Mouse (Mus musculus) midbrain, embryonic 16.5 days (tissue): Measurements from ENCODE around the gene Gucy2e. TPM values are rescaled to one million over a fixed set of nuclear protein-coding genes. Genes with fewer than 3 reads are reported as not detected.
A peak's percentile ranks its signal among the peaks of the same experiment; 100 is the strongest.

Experiments
- ATAC-seq: fragments of 200-750 bp; cut with Nextera tagmentation; 2 replicates; pipeline ENCODE4 v1.8.0; 2017; ENCODE audit warnings: moderate TSS enrichment
- H3K27ac ChIP-seq: fragments of 300-500 bp; sonication (generic); 2 replicates; pipeline ENCODE4 v1.5.1; 2014; ENCODE audit warnings: mild to moderate bottlenecking, low read length, mixed read lengths
- H3K27me3 ChIP-seq: fragments of 300-500 bp; sonication (generic); 2 replicates; pipeline ENCODE4 v1.6.1; 2014; ENCODE audit warnings: low read depth, low read length, mixed read lengths; ENCODE audit not compliant: control insufficient read depth, insufficient read depth
- H3K36me3 ChIP-seq: fragments of 300-500 bp; sonication (generic); 2 replicates; pipeline ENCODE4 v1.6.1; 2014; ENCODE audit warnings: mild to moderate bottlenecking, low read length, moderate library complexity, mixed read lengths; ENCODE audit not compliant: control insufficient read depth, insufficient read depth
- H3K4me1 ChIP-seq: fragments of 300-500 bp; sonication (generic); 2 replicates; pipeline ENCODE4 v1.6.1; 2014; ENCODE audit warnings: mild to moderate bottlenecking, low read length, mixed read lengths; ENCODE audit not compliant: control insufficient read depth, insufficient read depth
- H3K4me2 ChIP-seq: fragments of 300-500 bp; sonication (generic); 2 replicates; pipeline ENCODE4 v1.6.1; 2014; ENCODE audit warnings: mild to moderate bottlenecking, low read length, mixed read lengths
- H3K4me3 ChIP-seq: fragments of 300-500 bp; sonication (generic); 2 replicates; pipeline ENCODE4 v1.5.1; 2014; ENCODE audit warnings: low read depth, mild to moderate bottlenecking, low read length, moderate library complexity, mixed read lengths
- H3K9ac ChIP-seq: fragments of 300-500 bp; sonication (generic); 2 replicates; pipeline ENCODE4 v1.6.1; 2014; ENCODE audit warnings: low read depth, low read length, mixed read lengths
- H3K9me3 ChIP-seq: fragments of 300-500 bp; sonication (generic); replicated peaks from 2 replicates; pipeline ENCODE4 v1.6.1; 2014; ENCODE audit warnings: mild to moderate bottlenecking, low read length, mixed read lengths; ENCODE audit not compliant: control insufficient read depth, poor library complexity, severe bottlenecking
- WGBS: fragments of 180-500 bp; shearing (Covaris S2); extraction: QIAGEN DNeasy Blood & Tissue Kit; methylation state at CpG from one replicate; pipeline ENCODE4 v1.1.7; 2014; 5-methylcytosine and 5-hydroxymethylcytosine counted together
- polyA plus RNA-seq: library from polyadenylated mRNA; unstranded; fragments of >200 nt; fragmentation: Nextera tagmentation; extraction: Ambion mirVana; gene quantifications from 2 replicates; pipeline ENCODE4 v1.2.1, GENCODE M21; 2015

Gene Gucy2e
- polyA plus RNA-seq, 1 experiment from 2014 or later: 0.67 TPM

DNA sequence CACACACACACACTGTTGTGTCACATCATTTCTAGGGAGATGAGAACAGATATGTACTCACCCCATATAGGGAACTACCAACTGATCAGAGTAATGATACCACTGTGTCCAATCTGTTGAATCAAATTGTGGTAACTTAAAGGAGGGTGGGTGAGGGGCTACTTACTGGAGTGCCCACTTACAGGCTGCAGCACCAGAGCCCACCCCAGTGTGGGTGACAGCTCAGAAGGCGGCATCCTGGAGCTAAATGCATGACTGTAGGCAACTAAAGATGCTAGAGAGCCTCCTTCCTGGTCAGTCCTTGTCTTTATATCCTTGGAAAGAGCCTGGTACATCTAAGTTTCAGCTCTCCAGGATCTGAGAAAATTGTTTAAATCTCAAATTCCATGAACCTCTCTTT lies 37.6 kb downstream of the Gucy2e start:
- no peaks in the 10 kb centered on the region for H3K9me3 ChIP-seq
- no peak for ATAC-seq
- H3K36me3 ChIP-seq: no peaks in the 10 kb centered on the region
- no peak overlapping the region for H3K4me3 ChIP-seq
- no peak overlapping the region for H3K4me2 ChIP-seq
- WGBS: 100% methylated on average over 1 of the region's 1 CpGs
- no peak overlapping the region for H3K9ac ChIP-seq
- H3K27me3 ChIP-seq: peaks cover 14% of the 10 kb centered on the region
- H3K4me1 ChIP-seq: peaks cover 4% of the 10 kb centered on the region; the same call in 1 of the 2 replicates
- no peak overlapping the region for H3K27ac ChIP-seq

DNA sequence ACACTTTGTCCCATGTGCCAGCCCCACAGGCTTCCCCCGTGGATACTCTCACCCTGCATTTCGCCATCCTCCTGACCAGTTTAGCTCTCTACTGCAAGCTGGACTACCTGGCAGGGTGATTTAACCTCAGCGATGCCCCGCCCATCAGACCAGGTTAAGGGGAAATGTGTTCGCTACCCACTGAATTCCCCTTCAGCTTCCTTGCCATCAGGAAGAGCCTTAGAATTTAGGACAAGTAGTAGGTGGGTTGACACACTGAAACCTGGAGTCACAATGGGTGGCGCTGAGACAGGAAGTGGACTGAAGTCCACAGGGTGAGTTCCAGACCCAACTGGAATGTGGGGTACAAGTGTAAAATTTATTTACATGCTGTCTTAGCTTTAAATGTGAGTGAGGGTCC lies 39.1 kb downstream of the Gucy2e start, which contains the start of gene Alox8:
TSS of gene Alox8 (minus strand) at position 101 of the 400 bp plus-strand sequence.
- H3K27me3 ChIP-seq: peaks cover 14% of the 10 kb centered on the region
- ATAC-seq: no peak
- H3K9ac ChIP-seq: peak within 1 kb of the TSS; percentile 47
- peak within 1 kb of the TSS; percentile 52 for H3K4me2 ChIP-seq
- H3K4me1 ChIP-seq: peaks cover 4% of the 10 kb centered on the region; the same call in 1 of the 2 replicates
- WGBS: 31% methylated on average over 6 of the region's 6 CpGs
- no peak within 1 kb of the TSS for H3K27ac ChIP-seq
- H3K4me3 ChIP-seq: peak within 1 kb of the TSS; percentile 28
- H3K9me3 ChIP-seq: no peaks in the 10 kb centered on the region
- H3K36me3 ChIP-seq: no peaks in the 10 kb centered on the region

DNA sequence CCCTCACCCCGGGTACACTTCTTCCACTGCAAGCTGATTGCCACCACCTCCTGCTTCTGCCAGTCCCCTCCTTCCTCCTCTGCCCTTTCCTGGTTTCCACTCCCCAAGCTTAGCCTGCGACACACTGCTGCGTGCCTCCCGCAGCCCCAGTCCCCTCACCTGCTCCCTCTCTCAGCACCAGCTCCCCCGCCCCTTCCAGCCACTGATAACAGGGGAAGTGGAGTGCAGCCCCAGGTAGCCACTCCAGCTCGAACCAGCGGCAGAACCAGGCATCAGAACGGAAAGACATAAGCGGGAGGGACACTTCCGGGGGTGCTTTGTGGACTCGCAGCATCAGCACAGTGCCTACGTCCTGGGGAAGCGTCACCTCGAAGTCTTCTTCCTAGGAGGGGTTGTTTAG lies 39.6 kb downstream of the Gucy2e start:
- Histone ChIP-seq H3K36me3 (no peaks in the 10 kb centered on the region), H3K27ac (no peak overlapping the region), H3K9me3 (no peaks in the 10 kb centered on the region), H3K4me1 (peaks cover 4% of the 10 kb centered on the region; the same call in 1 of the 2 replicates), H3K27me3 (peaks cover 14% of the 10 kb centered on the region), H3K4me3 (peak overlapping the region; percentile 28), H3K4me2 (peak overlapping the region; percentile 52), H3K9ac (peak overlapping the region; percentile 47)
- no peak for ATAC-seq
- 2% methylated on average over 14 of the region's 14 CpGs for WGBS

DNA sequence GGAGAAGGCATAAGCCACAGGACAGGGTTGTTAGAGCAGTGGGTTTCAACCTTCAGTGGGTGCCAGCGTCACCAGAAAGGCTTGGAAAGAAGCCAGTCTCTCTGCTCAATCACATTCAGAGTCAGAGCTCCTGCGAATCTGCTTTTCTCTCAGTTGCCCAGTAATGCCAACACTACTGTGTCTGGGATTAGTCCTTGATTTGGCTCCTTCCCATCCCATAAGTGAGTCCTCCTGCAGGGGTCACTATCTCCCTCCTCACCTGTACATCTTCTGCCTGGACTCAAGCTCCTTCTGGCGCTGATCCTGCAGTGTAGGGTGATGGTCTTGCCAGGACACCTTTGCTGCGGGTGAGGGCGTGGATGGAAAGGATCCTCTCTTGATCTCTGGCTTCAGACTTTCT lies 40.1 kb downstream of the Gucy2e start:
- Histone ChIP-seq H3K9ac (peak overlapping the region; percentile 47; the same call in 1 of the 2 replicates), H3K9me3 (no peaks in the 10 kb centered on the region), H3K4me1 (peaks cover 4% of the 10 kb centered on the region; the same call in 1 of the 2 replicates), H3K27ac (no peak overlapping the region), H3K27me3 (peaks cover 14% of the 10 kb centered on the region), H3K4me3 (peak overlapping the region; percentile 28), H3K36me3 (no peaks in the 10 kb centered on the region), H3K4me2 (peak overlapping the region; percentile 52)
- WGBS: 5% methylated on average over 5 of the region's 5 CpGs
- ATAC-seq: no peak

DNA sequence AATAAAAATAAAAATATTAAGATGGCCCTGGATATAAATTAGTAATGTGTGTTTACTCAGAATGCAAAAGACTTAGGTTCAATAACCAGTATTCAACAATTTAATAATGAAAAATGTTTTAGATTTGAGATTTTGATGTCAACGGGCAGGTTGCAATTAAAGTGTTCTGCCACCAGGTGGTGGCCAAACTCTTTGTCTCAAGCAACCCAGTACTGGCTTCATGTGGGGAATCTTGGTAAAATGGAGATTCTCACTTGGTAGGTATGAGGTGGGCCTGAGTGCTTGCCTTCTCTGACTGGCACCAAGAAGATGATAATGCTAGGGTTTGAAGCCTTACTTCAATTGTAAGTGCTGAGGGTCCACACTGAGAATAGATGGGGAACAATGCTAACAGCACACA lies 44.0 kb downstream of the Gucy2e start:
- Histone ChIP-seq H3K27me3 (peaks cover 13% of the 10 kb centered on the region), H3K4me1 (peaks cover 4% of the 10 kb centered on the region; the same call in 1 of the 2 replicates), H3K4me2 (no peak overlapping the region), H3K9ac (no peak overlapping the region), H3K9me3 (no peaks in the 10 kb centered on the region), H3K4me3 (no peak overlapping the region), H3K36me3 (no peaks in the 10 kb centered on the region), H3K27ac (no peak overlapping the region)
- 3% methylated on average over 1 of the region's 1 CpGs for WGBS
- no peak for ATAC-seq

DNA sequence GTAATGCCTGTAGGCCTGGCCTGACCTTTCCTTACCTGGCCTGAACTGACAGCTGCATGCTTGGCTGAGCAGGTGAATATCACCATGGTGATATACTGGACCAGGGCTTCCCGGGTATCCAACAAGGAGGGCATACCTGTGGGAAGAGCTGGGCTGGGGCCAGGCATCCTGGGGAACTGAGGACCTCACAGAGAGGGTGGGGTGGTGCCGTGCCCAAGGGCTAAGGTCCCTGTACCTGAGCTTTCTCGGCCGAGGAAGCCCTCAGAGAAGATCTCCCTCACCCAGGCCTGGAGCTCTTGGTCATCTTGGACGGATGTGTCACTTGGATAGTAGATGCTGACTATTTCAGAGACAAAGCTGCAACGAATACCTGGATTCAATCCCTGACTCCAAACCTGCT lies 50.9 kb downstream of the Gucy2e start:
- no peak overlapping the region for H3K4me3 ChIP-seq
- no peak overlapping the region for H3K4me2 ChIP-seq
- H3K36me3 ChIP-seq: no peaks in the 10 kb centered on the region
- ATAC-seq: no peak
- no peak overlapping the region for H3K27ac ChIP-seq
- H3K4me1 ChIP-seq: no peaks in the 10 kb centered on the region
- H3K9me3 ChIP-seq: no peaks in the 10 kb centered on the region
- no peaks in the 10 kb centered on the region for H3K27me3 ChIP-seq
- H3K9ac ChIP-seq: no peak overlapping the region
- 75% methylated on average over 6 of the region's 6 CpGs for WGBS

DNA sequence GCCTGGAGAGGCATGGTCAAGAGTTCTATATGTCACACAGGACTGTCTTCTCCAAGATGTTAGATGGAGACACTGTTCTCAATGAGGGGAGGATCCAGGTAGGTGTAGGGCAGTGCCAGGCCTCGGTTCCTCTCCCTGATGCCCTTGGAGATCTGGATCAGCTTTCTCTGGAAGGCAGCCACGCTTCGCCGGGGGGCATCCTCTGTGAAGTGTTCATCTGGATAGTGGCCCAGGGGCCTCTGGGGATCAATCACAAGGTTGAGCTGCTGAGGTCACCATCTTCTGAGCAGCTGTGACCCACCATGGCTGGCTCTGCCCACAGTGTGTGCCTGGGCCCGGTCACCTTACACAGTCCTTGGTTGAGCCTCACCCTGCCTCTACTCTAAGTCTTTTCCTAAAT lies 51.8 kb downstream of the Gucy2e start:
- ATAC-seq: no peak
- Histone ChIP-seq H3K4me1 (no peaks in the 10 kb centered on the region), H3K27me3 (no peaks in the 10 kb centered on the region), H3K36me3 (no peaks in the 10 kb centered on the region), H3K27ac (no peak overlapping the region), H3K4me2 (no peak overlapping the region), H3K9ac (no peak overlapping the region), H3K4me3 (no peak overlapping the region), H3K9me3 (no peaks in the 10 kb centered on the region)
- 93% methylated on average over 5 of the region's 5 CpGs for WGBS

DNA sequence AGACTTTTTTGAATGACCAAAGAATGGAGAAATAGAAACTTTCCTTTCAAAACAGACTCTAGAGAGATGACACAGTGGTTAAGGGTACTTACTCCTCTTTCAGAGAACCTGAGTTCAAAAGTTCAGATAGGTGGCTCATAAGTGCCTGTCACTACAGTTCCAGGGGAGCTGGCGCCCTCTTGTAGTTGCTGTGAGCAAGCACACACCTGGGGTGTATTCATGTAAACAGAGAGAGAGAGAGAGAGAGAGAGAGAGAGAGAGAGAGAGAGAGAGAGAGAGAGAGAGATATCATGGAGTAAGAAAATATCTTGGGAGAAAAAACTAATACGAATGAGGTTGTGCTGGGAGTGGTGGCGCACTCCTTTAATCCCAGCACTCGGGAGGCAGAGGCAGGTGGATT lies 56.7 kb downstream of the Gucy2e start:
- H3K36me3 ChIP-seq: no peaks in the 10 kb centered on the region
- 86% methylated on average over 4 of the region's 4 CpGs for WGBS
- no peaks in the 10 kb centered on the region for H3K9me3 ChIP-seq
- no peak overlapping the region for H3K4me2 ChIP-seq
- no peak for ATAC-seq
- H3K9ac ChIP-seq: no peak overlapping the region
- no peak overlapping the region for H3K4me3 ChIP-seq
- H3K27ac ChIP-seq: no peak overlapping the region
- no peaks in the 10 kb centered on the region for H3K4me1 ChIP-seq
- H3K27me3 ChIP-seq: no peaks in the 10 kb centered on the region

DNA sequence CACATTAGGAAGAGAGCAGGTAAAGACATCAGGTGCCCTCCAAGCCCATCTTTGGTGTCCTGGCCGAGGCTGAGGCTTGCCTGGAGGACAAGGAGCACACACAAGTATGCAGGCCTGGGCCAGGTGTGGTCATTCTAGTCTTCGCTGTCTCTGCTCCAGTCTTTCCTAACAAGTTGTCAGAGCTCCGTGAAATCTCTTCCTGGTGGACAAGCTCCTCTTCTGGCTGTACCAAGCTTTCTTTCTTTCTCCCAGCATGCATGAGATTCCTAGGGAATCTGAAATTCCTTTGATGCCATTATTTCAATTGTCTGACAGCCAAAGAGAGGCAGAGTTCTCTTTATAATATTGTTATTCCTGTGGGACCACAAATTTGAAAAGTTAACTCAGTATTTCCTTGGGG lies 57.3 kb downstream of the Gucy2e start:
- no peaks in the 10 kb centered on the region for H3K4me1 ChIP-seq
- no peak for ATAC-seq
- H3K27me3 ChIP-seq: no peaks in the 10 kb centered on the region
- no peak overlapping the region for H3K9ac ChIP-seq
- H3K4me3 ChIP-seq: no peak overlapping the region
- no peaks in the 10 kb centered on the region for H3K9me3 ChIP-seq
- WGBS: 51% methylated on average over 3 of the region's 3 CpGs
- H3K27ac ChIP-seq: no peak overlapping the region
- no peaks in the 10 kb centered on the region for H3K36me3 ChIP-seq
- H3K4me2 ChIP-seq: no peak overlapping the region
